Mouse (Mus musculus) liver, postnatal 0 days (tissue): Measurements from ENCODE around the gene S100a2.

Experiments used
- CTCF ChIP-seq: sonication (generic); IDR thresholded peaks from 2 replicates; pipeline ENCODE4 v1.5.1; 2016; ENCODE audit warnings: antibody characterized with exemption, low read depth
- EP300 ChIP-seq: IDR thresholded peaks from 2 replicates; pipeline ENCODE4 v1.6.1; 2016; ENCODE audit warnings: antibody characterized with exemption, low read depth, mild to moderate bottlenecking

- no peak for TF ChIP-seq CTCF
- no peak for TF ChIP-seq EP300
These were observed 48.6 kb downstream of the S100a2 start for GRCm38 (mm10) chr3:90638511-90639275.
